17 mouse cellular contexts compared by ENCODE assay signal in genomic region chr4:63236235-63236634, GRCm38 (mm10). TPM values are rescaled to one million over a fixed set of nuclear protein-coding genes. Genes with fewer than 3 reads are reported as not detected.
DNase-seq lines count a peak whose midpoint lies in the region; ATAC-seq and TF ChIP-seq lines count a peak whose summit lies in the region.
"Had no signal": no experiment of that assay in that cellular context is flagged by ENCODE, and none has a peak within 500 bp of the region (broad histone marks: within the 10 kb centered on the region; RNA-seq: fewer than 3 reads in every experiment).

No protein-coding gene starts in this region.

- H3K9me3 ChIP-seq in stomach, embryonic 15.5 days, result no peaks in the 10 kb centered on the region
- no peaks in the 10 kb centered on the region for H3K9me3 ChIP-seq in stomach, postnatal 0 days (ENCODE audit: control insufficient read depth, low read length)
- no peaks in the 10 kb centered on the region for H3K9me3 ChIP-seq in limb, embryonic 10.5 days (replicated peaks)
- H3K9me3 ChIP-seq: heart, embryonic 13.5 days; limb, embryonic 15.5 days had no signal

- WGBS in stomach, embryonic 15.5 days, result 46% methylated on average over 2 of the region's 2 CpGs
- WGBS in stomach, postnatal 0 days, result 54% methylated on average over 2 of the region's 2 CpGs
- WGBS in limb, embryonic 10.5 days, result 75% methylated on average over 2 of the region's 2 CpGs

- H3K27me3 ChIP-seq in stomach, embryonic 15.5 days (replicated peaks), result no peaks in the 10 kb centered on the region
- H3K27me3 ChIP-seq in stomach, postnatal 0 days (ENCODE audit: control insufficient read depth, insufficient read depth, low read length), result no peaks in the 10 kb centered on the region
- no peaks in the 10 kb centered on the region for H3K27me3 ChIP-seq in limb, embryonic 10.5 days (ENCODE audit: low read depth, poor library complexity, severe bottlenecking)
- H3K27me3 ChIP-seq: heart, embryonic 13.5 days; limb, embryonic 15.5 days; neural tube, embryonic 13.5 days; Patski had no signal

- H3K9ac ChIP-seq in stomach, embryonic 15.5 days, result no peak overlapping the region
- H3K9ac ChIP-seq in stomach, postnatal 0 days (ENCODE audit: low read length), result no peak overlapping the region
- H3K9ac ChIP-seq: forebrain, postnatal 0 days; heart, embryonic 13.5 days; limb, embryonic 15.5 days; neural tube, embryonic 13.5 days had no signal

- peak; percentile 58 for DNase-seq in cerebellum, adult 11-12 months
- no peak for DNase-seq in cerebellum, postnatal 4 days (ENCODE audit: low spot score in 2 of 2)
- DNase-seq in stomach, postnatal 0 days (ENCODE audit: low spot score), result no peak
- no peak for DNase-seq in limb, embryonic 10.5 days (ENCODE audit: low spot score)
- peak; percentile 84 for DNase-seq in yolk sac, embryonic 10.5 days (ENCODE audit: low spot score)
- no peak for DNase-seq in thymus, postnatal 10 days (ENCODE audit: low spot score in 2 of 2)
- DNase-seq: adrenal gland, adult 2 months; forebrain, postnatal 0 days; gastrocnemius, postnatal 14 days; thymus, postnatal 4 days had no signal

- ATAC-seq in stomach, embryonic 15.5 days (ENCODE audit: insufficient read depth, low FRiP score, low read depth), result peak; percentile 23; the same call in 1 of the 2 replicates
- ATAC-seq in stomach, postnatal 0 days (ENCODE audit: low FRiP score, low TSS enrichment), result no peak
- no peak for ATAC-seq in inflammation-experienced regulatory T-cells, adult 6 months
- ATAC-seq: forebrain, postnatal 0 days; Patski had no signal

- TF ChIP-seq CTCF in stomach, postnatal 0 days (IDR thresholded peaks at IDR 0.05; ENCODE audit: low read depth), result no peak

- no peaks in the 10 kb centered on the region; the same call in 1 of the 2 replicates for H3K36me3 ChIP-seq in stomach, embryonic 15.5 days
- H3K36me3 ChIP-seq in stomach, postnatal 0 days (ENCODE audit: control insufficient read depth, insufficient read depth, low read length), result peaks cover 2% of the 10 kb centered on the region; the same call in 1 of the 2 replicates
- peaks cover 57% of the 10 kb centered on the region for H3K36me3 ChIP-seq in limb, embryonic 10.5 days
- H3K36me3 ChIP-seq: neural tube, embryonic 13.5 days had no signal

- H3K4me1 ChIP-seq in stomach, embryonic 15.5 days, result peaks cover 43% of the 10 kb centered on the region
- H3K4me1 ChIP-seq in stomach, postnatal 0 days (replicated peaks; ENCODE audit: control insufficient read depth, insufficient read depth), result peaks cover 10% of the 10 kb centered on the region
- H3K4me1 ChIP-seq in limb, embryonic 10.5 days, result peaks cover 23% of the 10 kb centered on the region

- H3K4me2 ChIP-seq in stomach, embryonic 15.5 days, result no peak overlapping the region
- no peak overlapping the region for H3K4me2 ChIP-seq in stomach, postnatal 0 days (replicated peaks; ENCODE audit: low read depth)
- H3K4me2 ChIP-seq: heart, embryonic 13.5 days; limb, embryonic 15.5 days; neural tube, embryonic 13.5 days had no signal

- no peak overlapping the region for H3K4me3 ChIP-seq in stomach, embryonic 15.5 days (replicated peaks)
- no peak overlapping the region for H3K4me3 ChIP-seq in stomach, postnatal 0 days (ENCODE audit: low read depth, low read length)
- no peak overlapping the region for H3K4me3 ChIP-seq in limb, embryonic 10.5 days
- H3K4me3 ChIP-seq: erythroblast, embryonic 14.5 days; heart, embryonic 13.5 days; limb, embryonic 15.5 days; neural tube, embryonic 13.5 days had no signal

- H3K27ac ChIP-seq in stomach, embryonic 15.5 days, result no peak overlapping the region
- no peak overlapping the region for H3K27ac ChIP-seq in stomach, postnatal 0 days (replicated peaks)
- H3K27ac ChIP-seq in limb, embryonic 10.5 days, result 0 out of 2 replicates have a peak overlapping the region, but pooled peaks have one; percentile 31
- H3K27ac ChIP-seq: heart, embryonic 13.5 days; neural tube, embryonic 13.5 days had no signal

- no peak for TF ChIP-seq EP300 in stomach, postnatal 0 days (optimal IDR thresholded peaks at IDR 0.05)

RNA-seq across cellular contexts. Expression of gene Col27a1, which starts 22.4 kb away (rescaled TPM):
- polyA plus RNA-seq in stomach, embryonic 15.5 days (2015; fragmentation: Nextera tagmentation; extraction: Ambion mirVana), result 17.4 and 18.6 TPM in 2 replicates
- polyA plus RNA-seq in stomach, postnatal 0 days (2015; fragmentation: Nextera tagmentation; extraction: Ambion mirVana), result 5.3 and 6.2 TPM in 2 replicates
- 7.4 and 9.4 TPM in 2 replicates for polyA plus RNA-seq in limb, embryonic 10.5 days (2016; fragmentation: Nextera tagmentation; extraction: Ambion mirVana)
- 1 to 10 TPM in 1 of 3 experiments, under 1 TPM in 2; 0.11 to 1.2 (median 0.65) TPM for polyA plus RNA-seq in inflammation-experienced regulatory T-cells, adult 6 months (2017; shearing (Covaris generic))

Comparison
In these comparisons a context has a peak if more than half of its experiments do, and no peak if none do; other contexts are left out.
1. DNase-seq: peak in cerebellum, adult 11-12 months (single experiment) and yolk sac, embryonic 10.5 days (single experiment); none in cerebellum, postnatal 4 days (0 of 2), stomach, postnatal 0 days (single experiment), limb, embryonic 10.5 days (single experiment) and thymus, postnatal 10 days (0 of 2).